Mouse (Mus musculus) forebrain, embryonic 13.5 days (tissue): ENCODE measurements around the gene Cdk9. TPM values are rescaled to one million over a fixed set of nuclear protein-coding genes. Genes with fewer than 3 reads are reported as not detected.

ENCODE experiments used
- ATAC-seq: fragments of 200-750 bp; cut with Nextera tagmentation; 2 replicates; pipeline ENCODE4 v1.8.0; 2017
- H3K27ac ChIP-seq: fragments of 300-500 bp; sonication (generic); 2 replicates; pipeline ENCODE4 v1.5.1; 2015; ENCODE audit warnings: inconsistent platforms, mild to moderate bottlenecking, moderate library complexity
- H3K27me3 ChIP-seq: fragments of 300-500 bp; sonication (generic); 2 replicates; pipeline ENCODE4 v1.6.1; 2015; ENCODE audit warnings: mild to moderate bottlenecking, inconsistent platforms
- H3K36me3 ChIP-seq: fragments of 300-500 bp; sonication (generic); 2 replicates; pipeline ENCODE4 v1.6.1; 2015; ENCODE audit warnings: mild to moderate bottlenecking, inconsistent platforms; ENCODE audit not compliant: poor library complexity, severe bottlenecking
- H3K4me1 ChIP-seq: fragments of 300-500 bp; sonication (generic); 2 replicates; pipeline ENCODE4 v1.6.1; 2015; ENCODE audit warnings: inconsistent platforms
- H3K4me2 ChIP-seq: fragments of 300-500 bp; sonication (generic); 2 replicates; pipeline ENCODE4 v1.6.1; 2015; ENCODE audit warnings: inconsistent platforms, mild to moderate bottlenecking, moderate library complexity
- H3K4me3 ChIP-seq: fragments of 300-500 bp; sonication (generic); 2 replicates; pipeline ENCODE4 v1.5.1; 2015; ENCODE audit warnings: mild to moderate bottlenecking, inconsistent platforms
- H3K9ac ChIP-seq: fragments of 300-500 bp; sonication (generic); 2 replicates; pipeline ENCODE4 v1.6.1; 2015; ENCODE audit warnings: mild to moderate bottlenecking, inconsistent platforms
- H3K9me3 ChIP-seq: fragments of 300-500 bp; sonication (generic); replicated peaks from 2 replicates; pipeline ENCODE4 v1.6.1; 2016; ENCODE audit warnings: inconsistent platforms
- WGBS: fragments of 180-500 bp; shearing (Covaris S2); methylation state at CpG from one replicate; pipeline ENCODE4 v1.1.7; 2015; 5-methylcytosine and 5-hydroxymethylcytosine counted together
- polyA plus RNA-seq: library from polyadenylated mRNA; unstranded; fragments of >200 nt; fragmentation: Nextera tagmentation; extraction: Ambion mirVana; gene quantifications from 2 replicates; pipeline ENCODE4 v1.2.1, GENCODE M21; 2015

Gene Cdk9
- polyA plus RNA-seq, 1 experiment from 2014 or later, result 90.3 TPM

GRCm38 (mm10) chr2:32700966-32701743, 11.7 kb downstream of the Cdk9 start:
- Histone ChIP-seq H3K4me1 (no peaks in the 10 kb centered on the region), H3K27me3 (no peaks in the 10 kb centered on the region), H3K4me3 (no peak overlapping the region), H3K9ac (no peak overlapping the region), H3K4me2 (no peak overlapping the region), H3K36me3 (peaks cover 43% of the 10 kb centered on the region), H3K27ac (no peak overlapping the region), H3K9me3 (no peaks in the 10 kb centered on the region)
- WGBS, result 87% methylated on average over 14 of the region's 14 CpGs
- ATAC-seq, result no peak

GRCm38 (mm10) chr2:32699680-32700079, 13.2 kb downstream of the Cdk9 start:
- WGBS, result 74% methylated on average over 6 of the region's 6 CpGs
- no peaks in the 10 kb centered on the region for H3K27me3 ChIP-seq
- no peak overlapping the region for H3K4me2 ChIP-seq
- H3K4me3 ChIP-seq, result no peak overlapping the region
- H3K4me1 ChIP-seq, result no peaks in the 10 kb centered on the region
- H3K9ac ChIP-seq, result no peak overlapping the region
- H3K9me3 ChIP-seq, result no peaks in the 10 kb centered on the region
- H3K36me3 ChIP-seq, result peaks cover 28% of the 10 kb centered on the region
- no peak overlapping the region for H3K27ac ChIP-seq
- no peak for ATAC-seq

GRCm38 (mm10) chr2:32694691-32695090, 18.2 kb downstream of the Cdk9 start:
- WGBS, result 92% methylated on average over 12 of the region's 12 CpGs
- no peak for ATAC-seq
- H3K4me2 ChIP-seq, result peak overlapping the region; percentile 94
- no peak overlapping the region for H3K9ac ChIP-seq
- no peaks in the 10 kb centered on the region for H3K9me3 ChIP-seq
- H3K4me1 ChIP-seq, result peaks cover 14% of the 10 kb centered on the region
- no peak overlapping the region for H3K27ac ChIP-seq
- H3K36me3 ChIP-seq, result no peaks in the 10 kb centered on the region
- H3K27me3 ChIP-seq, result no peaks in the 10 kb centered on the region
- peak overlapping the region; percentile 76 for H3K4me3 ChIP-seq

GRCm38 (mm10) chr2:32693823-32694411, 19.0 kb downstream of the Cdk9 start:
- Histone ChIP-seq H3K4me2 (peak overlapping the region; percentile 94), H3K9me3 (no peaks in the 10 kb centered on the region), H3K4me3 (peak overlapping the region; percentile 76), H3K4me1 (peaks cover 14% of the 10 kb centered on the region), H3K27ac (no peak overlapping the region), H3K27me3 (no peaks in the 10 kb centered on the region), H3K9ac (peak overlapping the region; percentile 86), H3K36me3 (no peaks in the 10 kb centered on the region)
- ATAC-seq, result peak; percentile 99
- 1% methylated on average over 50 of the region's 51 CpGs for WGBS

- Histone ChIP-seq H3K4me2 (peak overlapping the region; percentile 94), H3K4me1 (peaks cover 14% of the 10 kb centered on the region), H3K9ac (peak overlapping the region; percentile 86), H3K9me3 (no peaks in the 10 kb centered on the region), H3K36me3 (no peaks in the 10 kb centered on the region), H3K27ac (no peak overlapping the region), H3K27me3 (no peaks in the 10 kb centered on the region), H3K4me3 (peak overlapping the region; percentile 76)
- ATAC-seq, result no peak
- 25% methylated on average over 7 of the region's 7 CpGs for WGBS
Measured at GRCm38 (mm10) chr2:32693282-32693681, 19.6 kb downstream of the Cdk9 start.

- Histone ChIP-seq H3K4me1 (peaks cover 14% of the 10 kb centered on the region), H3K27ac (no peak overlapping the region), H3K9me3 (no peaks in the 10 kb centered on the region), H3K27me3 (no peaks in the 10 kb centered on the region), H3K4me3 (no peak overlapping the region), H3K4me2 (peak overlapping the region; percentile 94; the same call in 1 of the 2 replicates), H3K36me3 (peaks cover 7% of the 10 kb centered on the region), H3K9ac (no peak overlapping the region)
- 94% methylated on average over 14 of the region's 14 CpGs for WGBS
- ATAC-seq, result no peak
Measured at GRCm38 (mm10) chr2:32692496-32692895, 20.4 kb downstream of the Cdk9 start.

GRCm38 (mm10) chr2:32691041-32691440, 21.8 kb downstream of the Cdk9 start:
- no peaks in the 10 kb centered on the region for H3K9me3 ChIP-seq
- H3K27ac ChIP-seq, result peak overlapping the region; percentile 41; the same call in 1 of the 2 replicates
- peaks cover 20% of the 10 kb centered on the region for H3K36me3 ChIP-seq
- H3K4me1 ChIP-seq, result peaks cover 14% of the 10 kb centered on the region
- no peak overlapping the region for H3K9ac ChIP-seq
- no peaks in the 10 kb centered on the region for H3K27me3 ChIP-seq
- ATAC-seq, result no peak
- no peak overlapping the region for H3K4me3 ChIP-seq
- no peak overlapping the region for H3K4me2 ChIP-seq
- 88% methylated on average over 11 of the region's 11 CpGs for WGBS

GRCm38 (mm10) chr2:32689420-32689819, 23.5 kb downstream of the Cdk9 start:
- Histone ChIP-seq H3K4me1 (peaks cover 14% of the 10 kb centered on the region), H3K9me3 (no peaks in the 10 kb centered on the region), H3K27me3 (no peaks in the 10 kb centered on the region), H3K9ac (no peak overlapping the region), H3K4me3 (no peak overlapping the region), H3K36me3 (peaks cover 37% of the 10 kb centered on the region), H3K27ac (0 out of 2 replicates have a peak overlapping the region, but pooled peaks have one; percentile 12), H3K4me2 (no peak overlapping the region)
- ATAC-seq, result no peak
- WGBS, result 24% methylated on average over 5 of the region's 5 CpGs

- no peaks in the 10 kb centered on the region for H3K9me3 ChIP-seq
- 94% methylated on average over 8 of the region's 8 CpGs for WGBS
- H3K4me2 ChIP-seq, result no peak overlapping the region
- H3K9ac ChIP-seq, result no peak overlapping the region
- H3K4me1 ChIP-seq, result peaks cover 3% of the 10 kb centered on the region; the same call in 1 of the 2 replicates
- ATAC-seq, result no peak
- no peak overlapping the region for H3K27ac ChIP-seq
- peaks cover 55% of the 10 kb centered on the region for H3K36me3 ChIP-seq
- H3K27me3 ChIP-seq, result no peaks in the 10 kb centered on the region
- no peak overlapping the region for H3K4me3 ChIP-seq
Measured at GRCm38 (mm10) chr2:32687562-32687961, 25.3 kb downstream of the Cdk9 start.

GRCm38 (mm10) chr2:32686640-32687039, 26.2 kb downstream of the Cdk9 start:
- Histone ChIP-seq H3K9me3 (no peaks in the 10 kb centered on the region), H3K4me3 (no peak overlapping the region), H3K4me2 (no peak overlapping the region), H3K27ac (no peak overlapping the region), H3K9ac (no peak overlapping the region), H3K4me1 (no peaks in the 10 kb centered on the region), H3K36me3 (peaks cover 59% of the 10 kb centered on the region), H3K27me3 (no peaks in the 10 kb centered on the region)
- no peak for ATAC-seq
- WGBS, result 93% methylated on average over 6 of the region's 6 CpGs

GRCm38 (mm10) chr2:32685807-32686206, 27.1 kb downstream of the Cdk9 start:
- Histone ChIP-seq H3K4me2 (no peak overlapping the region), H3K9me3 (no peaks in the 10 kb centered on the region), H3K4me1 (no peaks in the 10 kb centered on the region), H3K27ac (no peak overlapping the region), H3K36me3 (peaks cover 59% of the 10 kb centered on the region), H3K4me3 (no peak overlapping the region), H3K27me3 (no peaks in the 10 kb centered on the region), H3K9ac (no peak overlapping the region)
- ATAC-seq, result no peak
- WGBS, result 97% methylated on average over 3 of the region's 3 CpGs

- Histone ChIP-seq H3K36me3 (peaks cover 59% of the 10 kb centered on the region), H3K27me3 (no peaks in the 10 kb centered on the region), H3K4me1 (no peaks in the 10 kb centered on the region), H3K27ac (no peak overlapping the region), H3K4me3 (no peak overlapping the region), H3K9ac (no peak overlapping the region), H3K9me3 (no peaks in the 10 kb centered on the region), H3K4me2 (no peak overlapping the region)
- no peak for ATAC-seq
- WGBS, result 93% methylated on average over 15 of the region's 15 CpGs
Measured at GRCm38 (mm10) chr2:32684681-32685428, 28.0 kb downstream of the Cdk9 start.
